Mouse (Mus musculus) lung, postnatal 4 days (tissue): ENCODE measurements at regions not wholly inside any gene's neighbourhood (a gene's known extent, or its start where the extent isn't known, plus 50 kb on each side); places are given as distances from the start of the nearest gene placed in this dataset.
A peak's percentile ranks its signal among the peaks of the same experiment; 100 is the strongest.

ENCODE experiments used
- DNase-seq, 2 experiments: peaks; one replicate each; pipeline ENCODE4 v3.0.0; 2021

- DNase-seq, result no peak
These were observed 291.3 kb downstream of the Gm9195 start for GRCm38 (mm10) chr14:72200307-72200706.

DNA sequence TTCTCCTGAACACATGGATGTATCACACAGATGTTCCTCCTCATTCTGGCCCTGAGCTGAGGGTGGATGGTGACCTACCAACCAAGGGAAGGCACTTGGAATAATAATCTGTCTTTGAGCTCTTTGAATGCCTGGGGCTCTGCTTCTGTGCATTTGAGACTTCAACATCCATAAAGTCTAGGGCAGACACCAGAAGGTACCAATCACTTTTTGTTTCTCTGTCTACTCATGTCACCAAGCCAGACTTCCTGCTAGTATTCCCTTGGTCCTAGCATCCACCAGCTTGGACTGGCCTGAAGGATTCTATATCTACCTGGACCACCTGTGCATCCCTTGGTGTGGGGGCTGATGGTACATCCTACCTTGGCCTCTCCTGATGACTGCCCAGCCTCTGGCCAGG, 291.7 kb downstream of the Gm9195 start:
- DNase-seq, result no peak

GRCm38 (mm10) chr14:72197972-72198371, 293.7 kb downstream of the Gm9195 start:
- no peak for DNase-seq

GRCm38 (mm10) chr14:72187329-72187984, 304.2 kb downstream of the Gm9195 start:
- peak in 1 of 2 experiments; percentile 17 for DNase-seq

DNA sequence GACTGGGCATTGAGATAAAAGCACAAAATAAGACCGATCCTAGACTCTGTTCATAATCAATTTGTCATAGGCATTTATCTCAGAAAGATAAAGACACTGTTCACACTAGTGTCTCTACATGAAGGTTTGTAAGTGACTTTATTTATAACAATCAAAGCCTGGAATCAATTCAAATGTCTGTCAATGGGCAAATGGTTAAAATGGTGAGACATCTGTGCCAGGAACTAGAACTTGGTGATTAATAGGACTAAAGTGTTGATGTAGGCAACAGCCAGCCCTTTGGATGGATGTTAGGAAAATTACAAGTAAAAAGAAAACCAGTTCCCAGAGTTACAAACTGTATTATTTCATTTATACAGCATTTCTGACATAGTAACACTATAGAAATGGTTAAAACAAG, 315.9 kb downstream of the Gm9195 start:
- DNase-seq, result no peak

- no peak for DNase-seq
These were observed 318.9 kb downstream of the Gm9195 start for GRCm38 (mm10) chr14:72172549-72173405.

- DNase-seq, result no peak
These were observed 319.9 kb downstream of the Gm9195 start for GRCm38 (mm10) chr14:72171777-72172176.

- peak; percentile 8 to 31 for DNase-seq
These were observed 332.9 kb downstream of the Gm9195 start for GRCm38 (mm10) chr14:72158537-72159323.

- no peak for DNase-seq
These were observed 336.3 kb downstream of the Gm9195 start for GRCm38 (mm10) chr14:72155197-72155907.

GRCm38 (mm10) chr14:72151676-72152075, 340.0 kb downstream of the Gm9195 start:
- DNase-seq, result no peak

GRCm38 (mm10) chr14:72149463-72149862, 342.2 kb downstream of the Gm9195 start:
- peak; percentile 9 to 44 for DNase-seq

- no peak for DNase-seq
These were observed 342.8 kb downstream of the Gm9195 start for GRCm38 (mm10) chr14:72148886-72149285.

- no peak for DNase-seq
These were observed 345.3 kb downstream of the Gm9195 start for GRCm38 (mm10) chr14:72146381-72146780.

DNA sequence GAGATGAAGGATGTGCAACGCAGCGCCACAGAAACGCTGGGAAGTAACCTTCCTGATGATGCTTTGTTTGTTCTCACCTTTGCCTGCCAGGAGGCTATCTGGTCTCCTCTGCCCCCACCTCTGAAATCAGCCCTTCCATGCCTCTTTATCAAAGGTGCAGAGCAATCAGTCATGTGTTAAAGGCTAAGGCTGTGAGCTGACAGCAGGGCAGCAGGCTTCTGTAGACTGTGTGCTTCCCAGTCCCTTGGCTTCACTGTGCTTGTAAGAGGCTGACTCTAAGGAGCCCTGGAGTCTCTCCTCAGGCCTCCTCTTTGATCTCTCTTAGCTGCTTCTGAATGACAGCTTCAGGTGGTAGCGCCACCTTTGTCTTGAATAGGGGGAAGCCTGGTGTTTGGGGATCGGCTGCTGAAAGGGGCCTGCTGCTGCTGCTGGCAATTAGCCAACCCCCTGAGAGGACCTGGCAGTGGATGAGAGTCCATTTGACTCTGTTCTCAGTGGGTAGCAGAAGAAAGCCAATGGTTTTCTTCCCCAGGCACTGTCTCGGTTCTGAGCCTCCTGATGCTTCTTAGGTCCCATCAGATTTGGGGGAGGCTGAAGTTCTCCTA, 348.7 kb downstream of the Gm9195 start:
- no peak for DNase-seq

GRCm38 (mm10) chr14:72141136-72141535, 350.5 kb downstream of the Gm9195 start:
- DNase-seq, result no peak

GRCm38 (mm10) chr14:72130149-72130548, 361.5 kb downstream of the Gm9195 start:
- no peak for DNase-seq

GRCm38 (mm10) chr14:72121786-72122185, 369.9 kb downstream of the Gm9195 start:
- peak; percentile 7 to 55 for DNase-seq

DNA sequence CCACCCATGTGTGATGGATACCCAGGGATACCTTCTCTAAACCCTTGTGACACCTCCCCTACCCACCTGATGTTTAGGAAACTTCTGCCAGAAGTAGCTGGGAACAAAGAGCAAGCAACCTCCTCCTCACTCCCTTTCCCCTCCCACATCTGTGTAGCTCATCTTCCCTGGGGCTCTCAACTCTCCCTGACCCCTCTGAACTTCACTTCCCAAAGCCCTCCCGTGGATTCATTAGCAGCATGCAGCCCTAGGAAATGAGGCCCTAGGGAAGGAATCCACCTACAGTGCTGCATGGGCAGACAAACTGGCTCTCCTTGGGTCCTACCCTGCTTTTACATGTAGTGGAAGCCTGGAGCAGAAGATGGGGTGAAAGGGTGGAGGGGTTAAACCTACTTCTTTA, 370.6 kb downstream of the Gm9195 start:
- DNase-seq, result no peak

DNA sequence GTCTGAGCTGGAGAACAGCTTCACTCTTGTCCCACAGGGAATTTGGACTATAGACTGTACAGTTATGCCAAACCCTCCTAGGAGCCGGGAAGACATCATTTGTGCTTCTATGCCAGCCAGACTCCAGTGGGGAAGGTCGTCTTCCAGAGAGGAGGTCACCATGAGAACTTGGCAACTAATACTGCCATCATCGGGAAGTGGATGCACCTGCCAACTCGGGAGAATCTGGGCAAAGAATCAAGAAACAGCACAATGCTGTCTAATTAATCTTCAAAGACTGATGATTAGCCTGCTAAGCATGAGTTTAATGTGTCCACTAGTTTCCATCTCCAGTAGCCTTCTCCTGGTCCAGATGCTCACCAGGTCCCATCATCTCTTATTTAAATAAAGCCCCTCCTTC, 374.8 kb downstream of the Gm9195 start:
- no peak for DNase-seq

- DNase-seq, result no peak
These were observed 378.2 kb downstream of the Gm9195 start for GRCm38 (mm10) chr14:72113377-72113993.

GRCm38 (mm10) chr14:72110689-72111088, 380.9 kb downstream of the Gm9195 start:
- DNase-seq, result no peak

GRCm38 (mm10) chr14:72091579-72091978, 400.1 kb downstream of the Gm9195 start:
- no peak for DNase-seq
